Mouse (Mus musculus): ENCODE measurements around the gene C1qb. TPM values are rescaled to one million over a fixed set of nuclear protein-coding genes. Genes with fewer than 3 reads are reported as not detected.

Gene C1qb
- total RNA-seq, 2 experiments from 2014 or later = 55.7 to 58.1 TPM

GRCm38 (mm10) chr4:136860022-136860421 lies 26.0 kb downstream of the C1qb start:
- no peak for DNase-seq (ENCODE audit: low spot score in 2 of 2)
- intact Hi-C loops (cut with DNase I) = no loop called here

GRCm38 (mm10) chr4:136855081-136855480 lies 30.9 kb downstream of the C1qb start:
- DNase-seq (ENCODE audit: low spot score in 2 of 2) = no peak
- intact Hi-C loops (cut with DNase I) = no loop called here

GRCm38 (mm10) chr4:136852989-136853388 lies 33.0 kb downstream of the C1qb start:
- DNase-seq (ENCODE audit: low spot score in 2 of 2) = no peak

GRCm38 (mm10) chr4:136852119-136852518 lies 33.9 kb downstream of the C1qb start:
- intact Hi-C loops (cut with DNase I) = no loop called here
- DNase-seq (ENCODE audit: low spot score in 2 of 2) = no peak

More at GRCm38 (mm10) chr4:136852989-136853388, 33.0 kb downstream of the C1qb start:
- intact Hi-C loops (cut with DNase I) = no loop called here

GRCm38 (mm10) chr4:136848565-136848964 lies 37.4 kb downstream of the C1qb start:
- intact Hi-C loops (cut with DNase I) = no loop called here

GRCm38 (mm10) chr4:136847166-136847565 lies 38.8 kb downstream of the C1qb start:
- intact Hi-C loops (cut with DNase I) = no loop called here
- no peak for DNase-seq (ENCODE audit: low spot score in 2 of 2)

More at GRCm38 (mm10) chr4:136848565-136848964, 37.4 kb downstream of the C1qb start:
- peak; percentile 46 to 51 for DNase-seq (ENCODE audit: low spot score in 2 of 2)

GRCm38 (mm10) chr4:136842802-136843201 lies 43.2 kb downstream of the C1qb start:
- DNase-seq (ENCODE audit: low spot score in 2 of 2) = no peak
- intact Hi-C loops (cut with DNase I) = no loop called here

GRCm38 (mm10) chr4:136842033-136842432 lies 44.0 kb downstream of the C1qb start:
- no peak for DNase-seq (ENCODE audit: low spot score in 2 of 2)
- intact Hi-C loops (cut with DNase I) = no loop called here

GRCm38 (mm10) chr4:136841056-136841455 lies 44.9 kb downstream of the C1qb start:
- peak; percentile 73 to 75 for DNase-seq (ENCODE audit: low spot score in 2 of 2)
- intact Hi-C loops (cut with DNase I) = loop anchor here (1.0 kb wide), 1 partner anchor 163 kb away; no protein-coding TSS in a partner anchor

- intact Hi-C loops (cut with DNase I) = no loop called here
These were observed 47.5 kb downstream of the C1qb start for GRCm38 (mm10) chr4:136838462-136838861.

GRCm38 (mm10) chr4:136838026-136838425 lies 48.0 kb downstream of the C1qb start:
- no peak for DNase-seq (ENCODE audit: low spot score in 2 of 2)
- intact Hi-C loops (cut with DNase I) = no loop called here

More at GRCm38 (mm10) chr4:136838462-136838861, 47.5 kb downstream of the C1qb start:
- DNase-seq (ENCODE audit: low spot score in 2 of 2) = no peak

- DNase-seq (ENCODE audit: low spot score in 2 of 2) = no peak
- intact Hi-C loops (cut with DNase I) = no loop called here
These were observed 49.5 kb downstream of the C1qb start for GRCm38 (mm10) chr4:136836387-136836931.

GRCm38 (mm10) chr4:136835621-136836386 lies 50.2 kb downstream of the C1qb start, which contains the start of gene Ephb2:
Gene Ephb2 (minus strand): TSS chr4:136835988.
- intact Hi-C loops (cut with DNase I) = no loop called here
- DNase-seq (ENCODE audit: low spot score in 2 of 2) = peak; percentile 85

GRCm38 (mm10) chr4:136834815-136835620 lies 51.0 kb downstream of the C1qb start:
- intact Hi-C loops (cut with DNase I) = no loop called here
- peak in 1 of 2 experiments; percentile 40 for DNase-seq (ENCODE audit: low spot score in 2 of 2)

- intact Hi-C loops (cut with DNase I) = no loop called here
- DNase-seq (ENCODE audit: low spot score in 2 of 2) = no peak
These were observed 51.6 kb downstream of the C1qb start for GRCm38 (mm10) chr4:136834439-136834814.

- intact Hi-C loops (cut with DNase I) = no loop called here
- DNase-seq (ENCODE audit: low spot score in 2 of 2) = no peak
These were observed 52.2 kb downstream of the C1qb start for GRCm38 (mm10) chr4:136833619-136834351.

GRCm38 (mm10) chr4:136832559-136833232 lies 53.3 kb downstream of the C1qb start:
- intact Hi-C loops (cut with DNase I) = no loop called here
- DNase-seq (ENCODE audit: low spot score in 2 of 2) = no peak

- no peak for DNase-seq (ENCODE audit: low spot score in 2 of 2)
- intact Hi-C loops (cut with DNase I) = no loop called here
These were observed 55.6 kb downstream of the C1qb start for GRCm38 (mm10) chr4:136830272-136830823.
